Mouse (Mus musculus) frontal cortex, adult (tissue): Measurements from ENCODE around the gene Lysmd1.

Experiments used
- ATAC-seq: cut with Nextera tagmentation; 2 replicates; pipeline ENCODE4 v1.9.2; 2017; ENCODE audit warnings: mild to moderate bottlenecking, moderate library complexity, mixed read lengths; ENCODE audit not compliant: low TSS enrichment

The Lysmd1 gene

DNA sequence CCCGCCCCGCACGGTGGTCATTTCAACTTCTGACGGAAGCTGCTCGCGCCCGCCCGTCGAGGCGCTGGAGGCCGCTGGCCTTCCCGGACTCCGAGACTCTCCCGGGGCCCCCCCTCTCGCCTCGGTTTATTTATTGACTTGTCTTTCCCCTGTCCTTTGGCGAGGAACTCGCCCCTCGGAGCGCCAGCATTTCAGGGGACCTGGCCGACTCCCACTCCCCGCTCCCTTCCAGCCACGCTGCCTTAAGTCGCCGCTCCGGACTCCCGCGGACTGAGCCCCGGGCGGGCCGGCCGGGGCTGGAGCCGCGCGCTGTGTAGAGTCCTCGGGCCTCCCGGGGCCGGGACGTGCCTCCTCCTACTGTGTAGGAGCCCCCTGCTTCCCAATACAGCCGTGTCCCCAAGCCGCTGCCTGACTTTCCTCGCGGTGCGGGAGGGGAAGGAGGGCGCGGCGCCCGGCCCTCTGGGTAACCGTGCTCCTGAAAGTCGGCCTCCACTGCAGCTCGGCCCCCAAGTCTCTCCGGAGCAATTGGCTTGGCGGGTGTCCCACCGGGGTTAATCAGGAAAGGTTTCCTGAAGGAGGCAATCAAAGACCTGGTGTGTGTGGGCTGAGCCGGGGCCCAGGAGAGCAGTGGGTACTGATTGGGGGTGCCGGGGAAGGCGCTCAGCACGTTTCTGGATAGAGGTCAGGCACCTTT lies 39.5 kb downstream of the Lysmd1 start:
- ATAC-seq: no peak

- ATAC-seq: peak; percentile 39; the same call in 1 of the 2 replicates
These were observed 40.2 kb downstream of the Lysmd1 start for GRCm38 (mm10) chr3:95174011-95174592.

GRCm38 (mm10) chr3:95176500-95176899 lies 42.6 kb downstream of the Lysmd1 start:
- ATAC-seq: no peak

DNA sequence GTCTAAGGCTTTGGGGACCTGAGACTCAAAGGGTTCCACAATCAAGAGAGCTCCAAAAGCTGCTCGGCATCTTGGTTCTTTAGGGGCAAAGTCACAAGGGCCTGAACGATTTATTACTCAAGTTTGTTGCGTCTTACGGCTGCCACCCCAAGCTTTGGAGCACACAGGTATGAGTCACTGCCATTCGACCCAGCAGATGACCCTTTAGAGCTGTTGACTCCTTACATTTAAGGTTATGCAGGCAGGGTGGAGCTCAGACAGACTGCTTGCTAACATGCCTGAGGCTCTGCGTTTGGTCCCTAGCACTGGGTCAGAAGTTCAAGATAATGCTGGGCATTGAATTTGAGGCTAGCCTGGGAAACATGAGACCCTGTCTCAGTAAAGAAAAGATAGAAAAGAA lies 43.7 kb downstream of the Lysmd1 start:
- no peak for ATAC-seq

GRCm38 (mm10) chr3:95178948-95179347 lies 45.1 kb downstream of the Lysmd1 start:
- peak; percentile 53 for ATAC-seq

DNA sequence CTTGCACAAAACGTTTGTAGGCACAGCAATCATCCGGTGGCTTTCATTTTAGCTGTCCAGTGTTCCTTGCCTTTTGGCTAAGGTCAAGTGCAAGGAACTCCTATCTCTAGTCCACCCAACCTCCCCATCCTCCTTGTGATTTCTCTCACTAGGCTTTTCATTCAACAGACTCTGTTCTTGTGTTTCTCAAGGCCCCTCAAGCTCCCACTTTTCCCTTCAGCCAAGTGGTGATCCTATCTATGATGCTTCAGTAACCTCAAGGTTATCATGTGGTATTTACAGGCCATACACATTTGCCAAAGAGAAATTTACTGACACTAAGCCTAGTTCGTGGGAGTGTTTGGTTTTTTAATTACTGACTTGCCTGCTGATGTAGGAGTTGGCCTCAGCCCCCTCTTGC lies 46.0 kb downstream of the Lysmd1 start:
- no peak for ATAC-seq

DNA sequence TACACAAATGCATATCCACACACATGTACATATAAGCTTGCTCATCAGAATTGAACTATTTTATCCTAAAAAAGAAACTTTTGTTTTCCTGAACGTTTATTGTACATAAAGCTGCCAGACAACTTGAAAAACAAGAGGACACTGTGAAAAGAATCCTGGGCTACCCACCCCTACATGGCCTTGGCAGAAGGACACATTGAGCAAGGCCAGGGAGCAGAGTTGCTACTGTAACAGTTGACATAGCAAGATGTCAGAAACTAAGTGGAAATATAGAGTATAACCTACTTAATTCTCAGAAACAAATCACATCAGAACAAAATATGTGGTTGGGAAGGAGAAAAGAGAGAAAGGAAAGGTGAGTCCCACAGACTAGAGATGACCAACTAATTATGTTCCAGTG lies 48.0 kb downstream of the Lysmd1 start:
- ATAC-seq: no peak

DNA sequence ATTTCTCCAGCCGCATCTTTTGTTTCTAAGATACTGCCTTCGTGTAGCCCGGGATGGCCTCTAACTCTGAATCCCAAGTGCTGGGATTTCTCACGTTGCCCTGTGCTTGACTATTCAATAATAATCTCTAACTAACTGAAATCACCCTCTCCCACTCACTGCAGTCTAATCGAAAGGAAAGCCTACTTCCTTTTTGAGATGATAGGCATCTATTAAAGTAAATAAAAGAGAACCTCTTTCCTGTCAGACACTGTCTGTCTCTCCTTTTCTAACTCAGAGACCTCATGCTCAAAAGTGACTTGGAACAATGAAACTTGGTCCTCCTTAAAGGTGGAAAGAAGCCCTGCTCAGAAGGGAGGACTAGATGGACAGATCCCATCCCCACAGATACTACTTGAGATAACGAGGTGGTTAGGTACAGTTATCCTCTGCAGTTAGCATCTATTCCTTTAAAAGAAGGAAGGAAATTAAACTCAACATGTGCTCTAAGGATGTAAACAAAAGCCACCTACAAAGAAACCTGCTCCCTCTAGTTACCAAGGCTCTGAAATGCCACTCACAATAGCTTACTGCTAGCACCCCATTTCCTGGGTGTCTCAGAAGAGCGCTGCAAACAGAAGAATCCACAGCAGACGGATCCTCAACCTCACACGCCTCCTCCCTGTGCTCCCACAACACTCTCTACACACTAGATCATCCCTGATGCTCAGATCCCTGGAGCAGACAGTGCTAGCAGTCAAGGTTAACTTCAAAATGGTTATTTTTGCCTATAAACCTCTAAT lies 51.1 kb downstream of the Lysmd1 start:
- peak; percentile 86 for ATAC-seq

DNA sequence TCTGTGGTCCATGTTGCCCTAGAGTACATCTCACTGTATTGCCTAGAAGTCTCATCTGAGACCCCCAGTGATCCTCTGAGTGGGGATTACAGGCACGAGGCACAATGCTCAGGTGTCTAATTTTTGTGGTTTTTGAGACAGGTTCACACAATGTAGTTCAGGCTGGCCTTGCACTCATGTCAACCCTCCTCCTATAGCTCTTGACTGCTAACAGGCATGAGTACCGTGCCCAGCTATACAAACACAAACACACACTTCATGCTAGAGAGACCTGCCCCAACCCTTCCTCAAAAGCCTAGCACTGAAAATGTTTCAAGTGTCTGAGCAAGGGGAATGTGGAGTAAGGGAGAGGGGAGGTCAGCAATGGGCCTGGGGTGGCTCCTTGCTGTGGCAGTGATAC lies 52.2 kb downstream of the Lysmd1 start:
- no peak for ATAC-seq

GRCm38 (mm10) chr3:95186888-95187287 lies 53.0 kb downstream of the Lysmd1 start:
- no peak for ATAC-seq
